Mouse (Mus musculus): ENCODE data around the gene Pcdh7. TPM values are rescaled to one million over a fixed set of nuclear protein-coding genes. Genes with fewer than 3 reads are reported as not detected.

Pcdh7 gene
- polyA plus RNA-seq, 2 experiments, result 12.5 to 13.7 TPM

DNA sequence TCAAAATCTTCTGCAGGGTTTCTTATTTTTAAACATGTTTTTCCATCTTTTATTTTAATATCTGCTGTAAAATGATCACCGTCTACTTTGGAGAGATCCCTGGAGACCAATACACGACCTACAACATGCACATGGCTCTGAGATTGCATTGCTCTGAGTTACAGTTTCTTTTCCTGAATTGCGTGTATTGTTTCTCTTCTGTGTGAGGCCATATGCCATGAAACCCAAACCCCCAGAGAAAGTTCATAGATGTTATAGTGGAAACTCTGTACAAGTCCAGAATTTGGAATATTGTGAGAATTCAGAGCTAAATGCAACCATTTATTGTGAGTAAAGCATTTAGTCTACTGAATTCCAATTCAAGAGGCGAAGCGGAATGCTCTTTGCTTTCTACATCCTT is 203.4 kb downstream of the Pcdh7 start:
- Histone ChIP-seq H3K4me3 (replicated peaks; ENCODE audit: low read length) (no peak overlapping the region), H3K9ac (ENCODE audit: low read depth, low read length, severe bottlenecking) (no peak overlapping the region), H3K4me2 (replicated peaks; ENCODE audit: low read depth, low read length, severe bottlenecking) (no peak overlapping the region), H3K27me3 (ENCODE audit: control insufficient read depth, insufficient read depth, low read length) (no peaks in the 10 kb centered on the region), H3K4me1 (ENCODE audit: control insufficient read depth, insufficient read depth, low read length) (no peaks in the 10 kb centered on the region), H3K36me3 (ENCODE audit: control insufficient read depth, insufficient read depth, low read length) (no peaks in the 10 kb centered on the region), H3K27ac (replicated peaks; ENCODE audit: low read depth, low read length) (no peak overlapping the region), H3K9me3 (ENCODE audit: control insufficient read depth, low read length) (no peaks in the 10 kb centered on the region)
- peak; percentile 46 for DNase-seq (ENCODE audit: low spot score)
- TF ChIP-seq POLR2A (IDR thresholded peaks at IDR 0.05; ENCODE audit: borderline replicate concordance, extremely low read depth, insufficient read depth, insufficient read length), result no peak
- WGBS, result 46% methylated on average over 5 of the region's 5 CpGs
- ATAC-seq (ENCODE audit: low FRiP score, low read depth), result peak; percentile 60; the same call in 1 of the 2 replicates

GRCm38 (mm10) chr5:57931331-57931730 is 213.6 kb downstream of the Pcdh7 start:
- H3K36me3 ChIP-seq (ENCODE audit: control insufficient read depth, insufficient read depth, low read length), result no peaks in the 10 kb centered on the region
- no peaks in the 10 kb centered on the region for H3K9me3 ChIP-seq (ENCODE audit: control insufficient read depth, low read length)
- ATAC-seq (ENCODE audit: low FRiP score, low read depth), result no peak
- no peak for DNase-seq (ENCODE audit: low spot score)
- no peaks in the 10 kb centered on the region for H3K4me1 ChIP-seq (ENCODE audit: control insufficient read depth, insufficient read depth, low read length)
- H3K9ac ChIP-seq (ENCODE audit: low read depth, low read length, severe bottlenecking), result no peak overlapping the region
- no peak for TF ChIP-seq POLR2A (IDR thresholded peaks at IDR 0.05; ENCODE audit: borderline replicate concordance, extremely low read depth, insufficient read depth, insufficient read length)
- WGBS, result 81% methylated on average over 5 of the region's 5 CpGs
- H3K27ac ChIP-seq (replicated peaks; ENCODE audit: low read depth, low read length), result no peak overlapping the region
- H3K27me3 ChIP-seq (ENCODE audit: control insufficient read depth, insufficient read depth, low read length), result no peaks in the 10 kb centered on the region
- no peak overlapping the region for H3K4me2 ChIP-seq (replicated peaks; ENCODE audit: low read depth, low read length, severe bottlenecking)
- no peak overlapping the region for H3K4me3 ChIP-seq (replicated peaks; ENCODE audit: low read length)

- H3K9ac ChIP-seq (ENCODE audit: low read depth, low read length, severe bottlenecking), result no peak overlapping the region
- DNase-seq (ENCODE audit: low spot score) (no peak), ATAC-seq (ENCODE audit: low FRiP score, low read depth) (no peak)
- no peak for TF ChIP-seq POLR2A (IDR thresholded peaks at IDR 0.05; ENCODE audit: borderline replicate concordance, extremely low read depth, insufficient read depth, insufficient read length)
- H3K27ac ChIP-seq (replicated peaks; ENCODE audit: low read depth, low read length), result no peak overlapping the region
- no peak overlapping the region for H3K4me2 ChIP-seq (replicated peaks; ENCODE audit: low read depth, low read length, severe bottlenecking)
- no peaks in the 10 kb centered on the region for H3K36me3 ChIP-seq (ENCODE audit: control insufficient read depth, insufficient read depth, low read length)
- no peak overlapping the region for H3K4me3 ChIP-seq (replicated peaks; ENCODE audit: low read length)
- H3K9me3 ChIP-seq (ENCODE audit: control insufficient read depth, low read length), result no peaks in the 10 kb centered on the region
- 83% methylated on average over 5 of the region's 5 CpGs for WGBS
- H3K4me1 ChIP-seq (ENCODE audit: control insufficient read depth, insufficient read depth, low read length), result no peaks in the 10 kb centered on the region
- H3K27me3 ChIP-seq (ENCODE audit: control insufficient read depth, insufficient read depth, low read length), result no peaks in the 10 kb centered on the region
Observed at GRCm38 (mm10) chr5:57931738-57932137, 214.0 kb downstream of the Pcdh7 start.

DNA sequence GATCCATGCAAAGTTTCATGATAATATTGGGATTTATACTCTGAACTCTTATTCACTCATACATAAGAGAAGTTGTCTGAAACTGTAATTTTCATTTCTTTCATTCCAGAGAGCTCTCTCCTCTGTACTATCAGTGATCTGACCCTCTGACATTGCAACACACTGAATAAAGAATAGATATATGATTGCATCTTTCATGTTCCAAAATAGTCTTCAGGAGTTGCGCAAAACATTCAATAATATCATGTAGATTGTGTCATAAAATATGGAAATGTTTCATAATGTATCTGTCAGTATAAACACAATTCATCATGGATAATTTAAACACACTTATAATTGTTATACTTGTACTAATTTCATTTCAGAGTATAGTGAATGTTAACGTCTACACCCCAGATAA is 216.9 kb downstream of the Pcdh7 start:
- no peaks in the 10 kb centered on the region for H3K4me1 ChIP-seq (ENCODE audit: control insufficient read depth, insufficient read depth, low read length)
- no peak overlapping the region for H3K4me3 ChIP-seq (replicated peaks; ENCODE audit: low read length)
- TF ChIP-seq POLR2A (IDR thresholded peaks at IDR 0.05; ENCODE audit: borderline replicate concordance, extremely low read depth, insufficient read depth, insufficient read length), result no peak
- no peak for ATAC-seq (ENCODE audit: low FRiP score, low read depth)
- H3K36me3 ChIP-seq (ENCODE audit: control insufficient read depth, insufficient read depth, low read length), result no peaks in the 10 kb centered on the region
- no peak overlapping the region for H3K4me2 ChIP-seq (replicated peaks; ENCODE audit: low read depth, low read length, severe bottlenecking)
- DNase-seq (ENCODE audit: low spot score), result no peak
- 89% methylated on average over 2 of the region's 2 CpGs for WGBS
- H3K27ac ChIP-seq (replicated peaks; ENCODE audit: low read depth, low read length), result no peak overlapping the region
- no peak overlapping the region for H3K9ac ChIP-seq (ENCODE audit: low read depth, low read length, severe bottlenecking)
- no peaks in the 10 kb centered on the region for H3K9me3 ChIP-seq (ENCODE audit: control insufficient read depth, low read length)
- H3K27me3 ChIP-seq (ENCODE audit: control insufficient read depth, insufficient read depth, low read length), result no peaks in the 10 kb centered on the region

- no peak for ATAC-seq (ENCODE audit: low FRiP score, low read depth)
- Histone ChIP-seq H3K27me3 (ENCODE audit: control insufficient read depth, insufficient read depth, low read length) (no peaks in the 10 kb centered on the region), H3K4me3 (replicated peaks; ENCODE audit: low read length) (no peak overlapping the region), H3K9ac (ENCODE audit: low read depth, low read length, severe bottlenecking) (no peak overlapping the region), H3K36me3 (ENCODE audit: control insufficient read depth, insufficient read depth, low read length) (no peaks in the 10 kb centered on the region), H3K27ac (replicated peaks; ENCODE audit: low read depth, low read length) (no peak overlapping the region), H3K4me2 (replicated peaks; ENCODE audit: low read depth, low read length, severe bottlenecking) (no peak overlapping the region), H3K9me3 (ENCODE audit: control insufficient read depth, low read length) (no peaks in the 10 kb centered on the region), H3K4me1 (ENCODE audit: control insufficient read depth, insufficient read depth, low read length) (no peaks in the 10 kb centered on the region)
- DNase-seq (ENCODE audit: low spot score), result no peak
- no peak for TF ChIP-seq POLR2A (IDR thresholded peaks at IDR 0.05; ENCODE audit: borderline replicate concordance, extremely low read depth, insufficient read depth, insufficient read length)
- WGBS, result 44% methylated on average over 3 of the region's 3 CpGs
Observed at GRCm38 (mm10) chr5:57940457-57940856, 222.7 kb downstream of the Pcdh7 start.

DNA sequence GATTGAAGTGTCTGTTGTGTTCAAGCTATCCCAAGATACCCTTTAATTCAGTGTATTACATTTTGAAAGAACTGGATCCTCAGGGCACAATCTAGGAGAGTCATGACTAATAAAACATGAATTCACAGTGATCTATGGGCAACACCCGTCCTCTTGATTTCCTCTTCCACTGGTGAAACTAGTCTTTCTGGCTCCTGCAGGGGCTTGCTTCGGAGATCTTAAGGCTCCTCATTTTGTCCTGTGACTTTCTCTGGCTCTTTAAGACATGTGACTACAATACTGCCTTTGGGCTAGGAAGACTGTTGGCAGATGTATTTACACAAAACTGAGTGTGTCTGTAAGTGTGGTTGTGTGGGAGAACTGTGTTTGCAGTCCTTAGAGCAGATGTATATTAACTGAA is 225.4 kb downstream of the Pcdh7 start:
- no peak for ATAC-seq (ENCODE audit: low FRiP score, low read depth)
- no peaks in the 10 kb centered on the region for H3K4me1 ChIP-seq (ENCODE audit: control insufficient read depth, insufficient read depth, low read length)
- TF ChIP-seq POLR2A (IDR thresholded peaks at IDR 0.05; ENCODE audit: borderline replicate concordance, extremely low read depth, insufficient read depth, insufficient read length), result no peak

More for the DNA sequence above, 225.4 kb downstream of the Pcdh7 start:
- H3K9me3 ChIP-seq (ENCODE audit: control insufficient read depth, low read length), result no peaks in the 10 kb centered on the region
- H3K4me3 ChIP-seq (replicated peaks; ENCODE audit: low read length), result no peak overlapping the region
- H3K36me3 ChIP-seq (ENCODE audit: control insufficient read depth, insufficient read depth, low read length), result no peaks in the 10 kb centered on the region
- DNase-seq (ENCODE audit: low spot score), result peak; percentile 23
- WGBS, result 39% methylated on average over 2 of the region's 2 CpGs
- H3K27me3 ChIP-seq (ENCODE audit: control insufficient read depth, insufficient read depth, low read length), result no peaks in the 10 kb centered on the region
- no peak overlapping the region for H3K27ac ChIP-seq (replicated peaks; ENCODE audit: low read depth, low read length)
- no peak overlapping the region for H3K9ac ChIP-seq (ENCODE audit: low read depth, low read length, severe bottlenecking)
- H3K4me2 ChIP-seq (replicated peaks; ENCODE audit: low read depth, low read length, severe bottlenecking), result no peak overlapping the region

All from limb, embryonic 14.5 days (tissue).